Mouse (Mus musculus) small intestine, adult 2 months (tissue): ENCODE measurements around the gene Tigit.

Experiments used
- CTCF ChIP-seq: fragments of 200-500 bp; IDR thresholded peaks from 2 replicates; pipeline ENCODE4 v1.5.1; 2012; ENCODE audit warnings: low read depth, mild to moderate bottlenecking, control low read depth, inconsistent platforms, low read length, moderate library complexity, mixed read lengths; ENCODE audit not compliant: insufficient replicate concordance, insufficient read length; ENCODE audit errors: extremely low read depth
- POLR2A ChIP-seq: fragments of 200-500 bp; IDR thresholded peaks from 2 replicates; pipeline ENCODE4 v1.6.1; 2012; ENCODE audit warnings: low read depth, mild to moderate bottlenecking, control low read depth, inconsistent platforms, low read length, moderate library complexity

DNA sequence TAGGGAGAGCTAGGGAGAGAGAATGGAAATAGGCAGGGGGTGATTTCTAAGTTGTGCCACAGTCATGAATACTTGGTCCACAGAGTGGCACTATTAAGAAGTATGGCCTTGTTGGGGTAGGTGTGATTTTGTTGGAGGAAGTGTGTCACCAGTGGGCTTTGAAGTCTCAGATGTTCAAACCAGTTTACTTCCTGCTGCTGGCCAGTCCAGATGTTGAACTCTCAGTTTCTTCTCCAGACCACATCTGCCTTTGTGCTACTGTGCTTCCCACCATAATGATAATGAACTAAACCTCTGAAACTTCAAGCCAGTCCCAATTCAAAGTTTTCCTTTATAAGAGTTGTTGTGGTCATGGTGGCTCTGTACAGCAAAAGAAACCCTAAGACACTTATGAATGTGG, 8.8 kb upstream of the Tigit start:
- TF ChIP-seq CTCF = no peak
- TF ChIP-seq POLR2A = no peak
